Mouse (Mus musculus) embryonic facial prominence, embryonic 10.5 days (tissue): Measurements from ENCODE around the gene Ubtd1. TPM values are rescaled to one million over a fixed set of nuclear protein-coding genes. Genes with fewer than 3 reads are reported as not detected.

Experiments
- DNase-seq: peaks from one replicate; pipeline ENCODE4 v3.0.0-alpha.2; 2017; ENCODE audit warnings: low spot score
- H3K27ac ChIP-seq: fragments of 300-500 bp; sonication (generic); replicated peaks from 2 replicates; pipeline ENCODE4 v1.5.1; 2016; ENCODE audit warnings: mild to moderate bottlenecking
- H3K27me3 ChIP-seq: fragments of 300-500 bp; sonication (generic); replicated peaks from 2 replicates; pipeline ENCODE4 v1.6.1; 2016; ENCODE audit warnings: low read depth, mild to moderate bottlenecking; ENCODE audit not compliant: poor library complexity, severe bottlenecking
- H3K36me3 ChIP-seq: fragments of 300-500 bp; sonication (generic); replicated peaks from 2 replicates; pipeline ENCODE4 v1.6.1; 2016; ENCODE audit warnings: mild to moderate bottlenecking, moderate library complexity
- H3K4me1 ChIP-seq: fragments of 300-500 bp; sonication (generic); 2 replicates; pipeline ENCODE4 v1.6.1; 2016
- H3K4me3 ChIP-seq: fragments of 300-500 bp; sonication (generic); 2 replicates; pipeline ENCODE4 v1.5.1; 2016; ENCODE audit warnings: mild to moderate bottlenecking, moderate library complexity
- H3K9me3 ChIP-seq: fragments of 300-500 bp; sonication (generic); 2 replicates; pipeline ENCODE4 v1.6.1; 2016; ENCODE audit warnings: mild to moderate bottlenecking
- WGBS: fragments of 180-500 bp; shearing (Covaris S2); methylation state at CpG from one replicate; pipeline ENCODE4 v1.1.7; 2016; 5-methylcytosine and 5-hydroxymethylcytosine counted together
- polyA plus RNA-seq: library from polyadenylated mRNA; unstranded; fragments of >200 nt; fragmentation: Nextera tagmentation; extraction: Ambion mirVana; gene quantifications from 2 replicates; pipeline ENCODE4 v1.2.1, GENCODE M21; 2016

The Ubtd1 gene
- polyA plus RNA-seq, 1 experiment from 2014 or later, result 13.5 TPM

- WGBS, result 66% methylated on average over 19 of the region's 19 CpGs
- peaks cover 27% of the 10 kb centered on the region for H3K4me1 ChIP-seq
- H3K27me3 ChIP-seq, result peaks cover 10% of the 10 kb centered on the region
- H3K9me3 ChIP-seq, result no peaks in the 10 kb centered on the region
- peaks cover 12% of the 10 kb centered on the region for H3K36me3 ChIP-seq
- H3K27ac ChIP-seq, result peak within 1 kb of the TSS; percentile 49; the same call in 1 of the 2 replicates
- DNase-seq, result peak; percentile 81
- H3K4me3 ChIP-seq, result no peak within 1 kb of the TSS
Measured at GRCm38 (mm10) chr19:42035456-42036248, 54.1 kb downstream of the Ubtd1 start, which contains the start of gene Ankrd2. Gene Ankrd2, plus strand, starts transcription at chr19:42036000.

GRCm38 (mm10) chr19:42036357-42036756 lies 54.8 kb downstream of the Ubtd1 start:
- Histone ChIP-seq H3K36me3 (peaks cover 12% of the 10 kb centered on the region), H3K4me1 (peaks cover 23% of the 10 kb centered on the region), H3K27ac (no peak overlapping the region), H3K9me3 (no peaks in the 10 kb centered on the region), H3K27me3 (peaks cover 11% of the 10 kb centered on the region), H3K4me3 (no peak overlapping the region)
- DNase-seq, result no peak
- 83% methylated on average over 3 of the region's 3 CpGs for WGBS

- DNase-seq, result no peak
- no peaks in the 10 kb centered on the region for H3K9me3 ChIP-seq
- peaks cover 12% of the 10 kb centered on the region for H3K36me3 ChIP-seq
- H3K27ac ChIP-seq, result no peak overlapping the region
- H3K4me1 ChIP-seq, result peaks cover 23% of the 10 kb centered on the region
- H3K4me3 ChIP-seq, result no peak overlapping the region
- H3K27me3 ChIP-seq, result peaks cover 16% of the 10 kb centered on the region
- WGBS, result 83% methylated on average over 11 of the region's 11 CpGs
Measured at GRCm38 (mm10) chr19:42037167-42037702, 55.7 kb downstream of the Ubtd1 start.

- Histone ChIP-seq H3K27me3 (peaks cover 18% of the 10 kb centered on the region), H3K27ac (no peak overlapping the region), H3K4me3 (no peak overlapping the region), H3K36me3 (peaks cover 12% of the 10 kb centered on the region), H3K9me3 (no peaks in the 10 kb centered on the region), H3K4me1 (peaks cover 23% of the 10 kb centered on the region)
- DNase-seq, result no peak
- WGBS, result 89% methylated on average over 12 of the region's 12 CpGs
Measured at GRCm38 (mm10) chr19:42038310-42038709, 56.7 kb downstream of the Ubtd1 start.

- no peak for DNase-seq
- Histone ChIP-seq H3K36me3 (no peaks in the 10 kb centered on the region), H3K27ac (no peak overlapping the region), H3K9me3 (no peaks in the 10 kb centered on the region), H3K4me3 (no peak overlapping the region), H3K27me3 (peaks cover 18% of the 10 kb centered on the region), H3K4me1 (peaks cover 11% of the 10 kb centered on the region)
- 96% methylated on average over 6 of the region's 6 CpGs for WGBS
Measured at GRCm38 (mm10) chr19:42043988-42044387, 62.4 kb downstream of the Ubtd1 start.

- Histone ChIP-seq H3K27me3 (peaks cover 10% of the 10 kb centered on the region; the same call in 1 of the 2 replicates), H3K4me3 (peak within 1 kb of the TSS; percentile 55), H3K9me3 (no peaks in the 10 kb centered on the region), H3K27ac (peak within 1 kb of the TSS; percentile 63; the same call in 1 of the 2 replicates), H3K4me1 (peaks cover 11% of the 10 kb centered on the region), H3K36me3 (no peaks in the 10 kb centered on the region)
- peak; percentile 87 for DNase-seq
- WGBS, result 23% methylated on average over 23 of the region's 23 CpGs
Measured at GRCm38 (mm10) chr19:42045269-42046102, 63.9 kb downstream of the Ubtd1 start, which contains the start of gene Hoga1. Gene Hoga1, plus strand, starts transcription at chr19:42045610.

- WGBS, result 91% methylated on average over 1 of the region's 1 CpGs
- H3K27me3 ChIP-seq, result no peaks in the 10 kb centered on the region
- H3K27ac ChIP-seq, result no peak overlapping the region
- H3K4me3 ChIP-seq, result no peak overlapping the region
- peaks cover 16% of the 10 kb centered on the region for H3K4me1 ChIP-seq
- H3K9me3 ChIP-seq, result no peaks in the 10 kb centered on the region
- no peaks in the 10 kb centered on the region for H3K36me3 ChIP-seq
- no peak for DNase-seq
Measured at GRCm38 (mm10) chr19:42050251-42050650, 68.7 kb downstream of the Ubtd1 start.

GRCm38 (mm10) chr19:42051351-42051750 lies 69.8 kb downstream of the Ubtd1 start:
- H3K36me3 ChIP-seq, result no peaks in the 10 kb centered on the region
- H3K27ac ChIP-seq, result no peak overlapping the region
- no peak overlapping the region for H3K4me3 ChIP-seq
- H3K4me1 ChIP-seq, result peaks cover 6% of the 10 kb centered on the region; the same call in 1 of the 2 replicates
- no peaks in the 10 kb centered on the region for H3K9me3 ChIP-seq
- WGBS, result 84% methylated on average over 3 of the region's 3 CpGs
- no peak for DNase-seq
- H3K27me3 ChIP-seq, result no peaks in the 10 kb centered on the region

GRCm38 (mm10) chr19:42051948-42052347 lies 70.4 kb downstream of the Ubtd1 start, which contains the start of gene 4933411K16Rik:
Gene 4933411K16Rik, plus strand, starts transcription at chr19:42052248.
- Histone ChIP-seq H3K4me3 (no peak within 1 kb of the TSS), H3K27ac (0 out of 2 replicates have a peak within 1 kb of the TSS, but pooled peaks have one; percentile 4), H3K36me3 (no peaks in the 10 kb centered on the region), H3K4me1 (peaks cover 6% of the 10 kb centered on the region; the same call in 1 of the 2 replicates), H3K27me3 (no peaks in the 10 kb centered on the region), H3K9me3 (no peaks in the 10 kb centered on the region)
- DNase-seq, result no peak
- 69% methylated on average over 4 of the region's 4 CpGs for WGBS

- DNase-seq, result no peak
- Histone ChIP-seq H3K36me3 (no peaks in the 10 kb centered on the region), H3K27me3 (no peaks in the 10 kb centered on the region), H3K4me1 (peaks cover 6% of the 10 kb centered on the region; the same call in 1 of the 2 replicates), H3K27ac (no peak overlapping the region), H3K9me3 (no peaks in the 10 kb centered on the region), H3K4me3 (no peak overlapping the region)
- 88% methylated on average over 6 of the region's 6 CpGs for WGBS
Measured at GRCm38 (mm10) chr19:42054255-42054654, 72.7 kb downstream of the Ubtd1 start.

GRCm38 (mm10) chr19:42055881-42056280 lies 74.3 kb downstream of the Ubtd1 start:
- no peak overlapping the region for H3K27ac ChIP-seq
- H3K4me1 ChIP-seq, result peaks cover 6% of the 10 kb centered on the region; the same call in 1 of the 2 replicates
- no peaks in the 10 kb centered on the region for H3K9me3 ChIP-seq
- H3K27me3 ChIP-seq, result no peaks in the 10 kb centered on the region
- H3K36me3 ChIP-seq, result no peaks in the 10 kb centered on the region
- DNase-seq, result no peak
- no peak overlapping the region for H3K4me3 ChIP-seq
- 90% methylated on average over 2 of the region's 2 CpGs for WGBS

GRCm38 (mm10) chr19:42056719-42057409 lies 75.3 kb downstream of the Ubtd1 start:
- H3K27ac ChIP-seq, result no peak overlapping the region
- no peak overlapping the region for H3K4me3 ChIP-seq
- no peaks in the 10 kb centered on the region for H3K27me3 ChIP-seq
- H3K9me3 ChIP-seq, result no peaks in the 10 kb centered on the region
- 90% methylated on average over 6 of the region's 6 CpGs for WGBS
- no peaks in the 10 kb centered on the region for H3K36me3 ChIP-seq
- peaks cover 6% of the 10 kb centered on the region; the same call in 1 of the 2 replicates for H3K4me1 ChIP-seq
- DNase-seq, result no peak
